Mouse (Mus musculus): ENCODE measurements at regions not wholly inside any gene's neighbourhood (a gene's known extent, or its start where the extent isn't known, plus 50 kb on each side); places are given as distances from the start of the nearest gene placed in this dataset.

DNA sequence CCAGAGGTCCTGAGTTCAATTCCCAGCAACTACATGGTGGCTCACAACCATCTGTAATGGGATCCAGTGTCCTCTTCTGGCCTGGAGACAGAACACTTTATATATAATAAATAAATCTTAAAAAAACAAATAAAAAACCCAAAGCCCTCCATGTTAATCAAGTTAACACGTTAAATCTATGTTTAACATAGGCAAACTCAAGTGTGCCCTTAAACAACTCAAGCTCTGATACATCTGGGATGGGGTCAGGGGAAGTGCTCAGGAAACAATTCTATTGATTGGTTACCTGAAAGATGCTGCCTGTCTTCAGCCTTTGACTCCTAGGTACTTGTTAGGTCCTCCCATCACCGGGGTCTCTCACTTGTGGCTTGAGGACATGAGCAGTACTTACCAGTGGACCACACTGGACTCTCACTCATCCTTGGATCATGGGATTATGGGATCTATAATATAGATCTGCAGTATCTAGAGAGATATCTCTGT, 89.1 kb upstream of the Cpm start:
- DNase-seq = no peak

DNA sequence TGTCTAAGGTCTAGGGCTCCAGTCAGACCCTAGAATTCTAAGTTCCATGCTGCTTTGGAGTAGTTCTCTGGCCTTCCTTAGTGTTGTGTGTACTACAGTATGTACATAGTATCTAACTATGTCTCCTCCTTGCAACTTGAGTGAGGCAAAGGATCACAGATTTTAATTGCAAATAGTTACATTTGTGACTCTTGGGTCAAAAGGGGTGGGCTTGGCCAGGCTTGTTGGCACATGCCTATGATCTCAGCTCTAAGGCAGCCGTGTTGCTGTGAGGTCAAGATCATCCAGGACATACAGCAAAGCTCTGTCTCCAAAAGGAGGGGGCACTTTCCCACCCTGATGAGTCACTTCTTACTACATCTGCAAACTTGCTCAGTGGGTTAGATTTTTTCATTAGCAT, 89.8 kb upstream of the Cpm start:
- DNase-seq = no peak

GRCm38 (mm10) chr10:117538725-117539124, 90.6 kb upstream of the Cpm start:
- no peak for DNase-seq

DNA sequence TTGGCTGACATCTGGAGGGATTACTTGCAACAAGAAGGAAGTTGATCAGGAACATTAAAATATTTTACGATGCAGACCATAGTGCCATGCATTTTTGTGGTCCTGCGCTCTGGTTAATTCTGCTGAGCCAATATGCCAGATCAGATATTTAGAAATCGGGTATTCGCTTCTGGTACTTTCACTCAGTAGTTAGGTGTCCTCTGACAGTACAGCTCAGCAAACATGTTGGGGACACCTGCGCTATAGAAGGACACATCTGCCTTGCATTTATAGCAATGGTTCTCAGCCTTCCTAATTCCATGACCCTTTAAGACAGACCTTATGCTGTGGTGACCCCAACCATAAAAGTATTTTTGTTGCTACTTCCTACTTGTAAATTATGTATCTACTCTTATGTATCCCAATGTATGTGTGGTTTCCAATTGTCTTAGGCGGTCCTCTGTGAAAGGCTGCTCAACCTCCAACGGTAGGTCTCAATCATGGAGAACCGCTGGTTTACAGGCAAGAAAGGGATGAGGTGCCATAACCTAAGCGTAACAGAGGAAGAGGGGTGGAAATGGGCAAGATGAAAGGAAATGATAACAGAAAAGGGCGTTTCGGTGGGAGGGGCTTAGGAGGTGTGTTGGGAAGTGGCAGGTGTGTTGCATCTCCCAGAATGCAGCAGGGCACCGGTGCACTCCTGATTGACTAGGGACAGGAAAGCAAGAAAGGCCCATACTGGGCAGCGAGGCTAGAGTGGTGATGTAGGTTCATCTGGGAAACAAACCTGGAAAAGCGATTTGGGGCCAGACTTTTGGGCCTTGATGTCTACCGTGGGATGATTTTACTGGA, 92.3 kb upstream of the Cpm start:
- DNase-seq = no peak

- DNase-seq = no peak
These were observed 93.5 kb upstream of the Cpm start for GRCm38 (mm10) chr10:117535843-117536242.

DNA sequence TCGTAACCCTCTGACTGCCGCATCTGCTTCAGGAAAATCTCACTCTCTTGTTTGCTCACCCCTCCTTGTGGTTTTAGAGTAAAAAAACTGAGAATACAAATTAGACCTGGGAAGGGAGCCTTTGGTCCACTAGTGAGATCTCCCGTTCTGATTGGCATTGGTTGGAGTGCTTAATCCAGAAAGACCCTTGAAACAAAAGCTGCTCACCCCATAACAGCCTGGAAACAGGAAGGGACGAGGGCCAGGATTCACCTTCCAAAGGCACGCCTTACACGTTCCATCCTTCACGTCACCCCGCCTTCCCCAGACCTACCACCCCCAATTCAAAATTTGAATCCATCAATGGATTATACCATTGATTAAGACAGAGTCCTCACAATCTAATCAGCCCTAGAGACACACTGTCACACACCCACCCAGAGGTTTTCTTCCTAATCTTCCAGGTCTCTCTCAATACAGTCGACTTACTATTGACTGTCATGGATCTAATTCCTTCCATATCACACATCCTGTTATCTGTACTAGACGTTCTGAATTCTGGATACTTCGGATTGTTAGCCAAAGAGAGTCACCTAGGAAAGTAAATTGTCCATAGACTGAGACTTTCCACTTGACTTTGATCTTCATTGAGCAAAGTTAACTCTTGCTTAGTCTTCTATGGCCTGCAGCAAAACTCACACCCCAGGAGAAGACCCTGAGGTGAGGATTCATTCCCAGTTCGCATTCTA, 94.1 kb upstream of the Cpm start:
- DNase-seq = no peak

DNA sequence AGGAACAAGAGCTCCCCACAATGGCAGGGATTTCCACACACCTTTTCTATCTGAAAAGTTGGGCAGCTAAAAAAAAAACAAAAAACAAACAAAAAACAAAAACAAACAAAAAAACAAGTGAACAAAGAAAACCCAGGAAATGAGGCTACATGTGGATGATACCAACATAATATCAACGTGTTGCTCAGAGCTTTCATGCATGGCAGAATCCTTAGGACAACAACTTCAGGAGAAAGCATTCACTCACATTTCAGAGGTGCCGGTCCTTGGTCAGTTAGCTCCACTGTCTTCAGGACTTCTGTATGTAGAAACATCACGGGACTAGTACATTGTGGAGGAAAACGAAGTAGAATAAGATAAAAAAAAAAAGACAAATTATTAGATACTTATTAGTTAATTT, 94.8 kb upstream of the Cpm start:
- DNase-seq = no peak

- no peak for DNase-seq
These were observed 95.5 kb upstream of the Cpm start for GRCm38 (mm10) chr10:117533541-117534386.

GRCm38 (mm10) chr10:117532750-117533540, 96.4 kb upstream of the Cpm start:
- DNase-seq = no peak

GRCm38 (mm10) chr10:117531798-117532747, 97.2 kb upstream of the Cpm start:
- no peak for DNase-seq

DNA sequence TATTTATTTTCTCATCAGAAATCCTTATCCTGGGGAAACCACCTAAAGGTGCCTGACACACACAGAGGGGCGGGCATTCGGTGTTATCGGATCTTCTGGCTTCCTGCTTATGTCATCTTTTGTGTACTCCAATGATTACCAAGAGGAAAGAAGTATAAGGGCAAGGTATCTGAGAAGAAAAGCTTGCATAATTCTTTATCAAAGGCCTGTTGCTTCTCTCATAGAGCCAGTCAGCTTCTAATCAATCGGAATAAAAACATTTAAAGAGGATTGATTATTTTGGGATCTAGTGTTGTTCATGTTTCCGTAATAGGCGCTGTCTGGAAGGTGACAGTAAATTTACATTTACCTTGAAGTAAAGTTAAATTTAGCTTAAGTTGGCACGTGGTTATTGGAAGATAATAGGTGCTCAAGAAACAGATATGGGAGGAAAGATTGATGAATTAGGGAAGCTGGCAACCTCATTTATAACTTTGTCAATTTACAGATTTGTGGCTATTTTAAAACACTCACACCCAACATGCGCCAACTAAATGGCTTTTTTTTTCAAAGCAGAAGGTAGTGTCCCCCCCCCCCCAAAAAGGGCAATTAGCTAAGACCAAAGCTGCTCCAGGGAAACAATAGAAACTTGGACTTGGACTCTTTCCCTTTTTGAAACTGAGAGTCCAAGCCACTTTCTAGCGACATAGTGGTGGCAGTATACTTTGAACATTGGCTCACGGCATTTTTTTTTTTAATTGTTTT, 98.3 kb upstream of the Cpm start:
- no peak for DNase-seq

- DNase-seq = no peak
These were observed 99.1 kb upstream of the Cpm start for GRCm38 (mm10) chr10:117530007-117530858.

DNA sequence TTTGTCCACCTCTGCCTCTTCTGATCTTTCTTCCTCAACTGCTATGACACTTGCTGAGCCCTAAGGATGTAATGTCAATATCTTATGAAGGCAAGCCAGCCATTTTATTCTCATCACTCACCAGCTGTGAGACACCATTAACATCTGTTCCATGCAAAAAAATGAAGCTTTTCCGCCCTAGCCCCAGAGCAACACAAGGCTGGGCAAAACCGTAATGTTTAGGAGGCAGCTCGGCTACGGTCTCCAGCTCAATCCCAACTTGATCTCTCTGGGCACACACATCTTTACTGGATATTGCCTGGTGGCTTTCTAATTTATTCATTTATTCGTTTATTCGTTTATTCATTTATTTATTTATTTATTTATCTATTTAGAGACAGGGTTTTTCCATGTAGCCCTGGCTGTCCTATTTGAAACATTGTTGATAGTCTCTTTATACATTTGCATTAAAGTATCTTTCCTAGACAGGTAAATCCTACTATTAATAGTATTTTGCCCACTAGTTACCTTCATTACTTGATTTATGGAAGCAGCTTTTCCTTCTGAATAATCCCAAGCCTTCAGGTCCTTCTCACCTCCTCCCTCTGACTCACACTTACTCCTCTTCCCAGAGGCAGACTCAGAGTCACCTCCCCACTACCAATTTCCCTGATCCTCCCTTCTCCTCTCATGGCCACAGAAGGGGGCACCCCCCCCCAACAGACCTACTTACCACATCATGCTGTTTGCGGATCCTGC, 99.9 kb upstream of the Cpm start:
- DNase-seq = no peak

- no peak for DNase-seq
These were observed 100.6 kb upstream of the Cpm start for GRCm38 (mm10) chr10:117528575-117529268.

GRCm38 (mm10) chr10:117527979-117528378, 101.3 kb upstream of the Cpm start:
- DNase-seq = no peak

DNA sequence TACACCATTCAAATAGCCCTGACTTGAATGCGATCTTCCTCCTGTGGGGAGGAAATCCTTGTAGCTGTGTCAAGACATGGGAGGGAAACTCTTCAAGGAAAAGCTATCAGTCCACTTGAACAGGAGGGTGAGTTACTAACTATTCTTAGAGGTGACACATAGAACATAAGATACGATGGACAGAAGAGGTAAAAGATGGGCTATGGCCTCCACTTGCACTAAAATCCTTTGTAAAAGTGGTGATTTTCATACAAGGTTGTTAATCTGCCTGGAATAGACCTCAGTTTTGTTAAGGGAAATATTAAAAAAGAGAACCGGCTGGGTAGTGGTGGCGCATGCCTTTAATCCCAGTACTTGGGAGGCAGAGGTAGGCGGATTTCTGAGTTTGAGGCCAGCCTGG, 102.1 kb upstream of the Cpm start:
- no peak for DNase-seq

DNA sequence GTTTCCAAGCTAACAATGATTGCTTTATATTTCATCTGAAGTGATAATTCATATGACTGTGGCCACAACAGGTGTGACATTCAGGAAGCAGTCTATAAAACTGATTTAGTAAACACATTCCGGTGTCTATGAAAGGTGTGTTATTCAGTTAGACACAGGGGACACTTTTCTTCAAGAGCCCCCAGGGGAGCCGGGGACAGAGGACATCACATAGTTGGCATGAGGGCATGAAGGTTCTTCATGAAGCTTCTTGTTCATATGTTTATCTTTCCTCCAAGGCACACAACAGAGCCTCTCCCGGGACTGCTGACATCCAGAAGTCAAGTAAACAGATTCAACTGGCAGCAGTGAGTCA, 102.5 kb upstream of the Cpm start:
- no peak for DNase-seq
